Mouse (Mus musculus): ENCODE data around the gene Zfyve28.

The Zfyve28 gene

DNA sequence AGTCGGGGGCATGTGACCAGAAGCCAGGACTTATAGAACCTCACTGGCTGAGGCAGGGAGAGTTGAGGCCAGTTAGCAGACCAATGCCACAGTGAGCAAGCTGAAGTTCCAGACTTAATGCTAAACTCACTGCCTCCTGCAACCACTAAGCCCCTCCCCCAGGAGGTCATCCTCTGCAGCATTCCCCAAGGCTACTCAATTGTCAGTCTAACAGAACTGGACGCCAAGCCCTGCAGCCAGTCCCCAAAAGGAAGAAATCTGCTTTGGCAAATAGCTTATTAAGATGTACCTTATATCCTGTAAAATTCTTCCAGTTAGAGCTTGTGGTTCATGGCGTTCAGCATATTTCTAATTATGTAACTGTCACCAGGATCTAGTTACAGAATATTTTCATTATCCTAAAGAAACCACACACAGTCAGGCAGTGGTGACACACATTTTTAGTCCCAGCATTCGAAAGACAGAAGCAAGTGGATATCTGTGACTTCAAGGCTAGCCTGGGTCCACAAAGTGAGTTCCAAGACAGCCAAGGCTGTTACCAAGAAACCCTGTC lies 35.2 kb downstream of the Zfyve28 start:
- DNase-seq (ENCODE audit: low read depth in 1 of 2, low spot score in 2 of 2), result no peak

DNA sequence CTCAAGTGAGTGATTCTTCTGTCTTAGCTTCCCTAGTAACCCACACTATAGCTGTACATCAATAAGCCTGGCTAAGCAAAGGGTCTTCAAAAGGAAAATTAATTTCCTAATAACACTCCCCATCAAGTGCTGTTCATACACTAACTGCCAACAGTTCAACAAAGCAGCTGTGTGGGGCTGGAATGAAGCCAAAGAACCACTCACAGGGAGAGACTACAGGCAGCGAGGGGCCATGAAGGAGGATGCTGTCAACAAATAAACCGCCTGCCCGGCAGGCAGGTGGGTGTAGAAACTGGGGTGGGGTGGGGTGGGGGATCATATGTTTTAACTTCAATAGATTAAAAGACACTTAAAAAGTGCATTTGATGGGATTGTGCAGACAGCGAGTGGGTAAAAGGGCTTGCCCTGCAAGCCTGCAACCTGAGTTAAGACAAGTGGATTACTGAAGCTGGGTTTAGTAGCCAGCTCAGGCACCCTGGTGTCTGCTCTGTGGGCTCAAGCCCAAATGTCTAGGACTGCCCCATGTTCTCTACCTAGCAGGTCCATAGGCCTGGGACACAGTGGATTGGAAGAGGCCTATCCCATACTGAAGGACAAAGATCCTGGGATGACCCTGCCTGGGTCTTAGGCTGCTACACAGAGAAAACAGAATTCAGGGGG lies 35.8 kb downstream of the Zfyve28 start:
- no peak for DNase-seq (ENCODE audit: low read depth in 1 of 2, low spot score in 2 of 2)

DNA sequence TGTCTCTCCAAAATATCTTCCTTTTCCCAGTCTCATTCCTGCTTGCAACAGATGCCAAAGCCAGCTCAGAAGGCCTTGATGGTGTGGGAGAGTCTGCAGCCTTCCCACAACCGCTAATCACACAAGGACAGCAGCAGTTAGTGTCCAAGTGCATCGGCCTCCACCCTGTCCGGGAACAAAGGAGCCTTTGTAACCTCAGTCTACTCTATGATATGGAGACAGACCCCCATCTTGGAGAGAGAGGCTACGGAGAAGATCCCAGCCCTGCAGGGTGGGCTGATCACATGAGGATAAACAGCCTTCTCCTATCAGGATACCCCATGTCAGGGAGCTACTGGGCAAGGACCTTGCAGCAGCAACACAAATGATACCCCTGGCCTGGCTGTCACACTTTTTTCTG lies 36.5 kb downstream of the Zfyve28 start:
- DNase-seq (ENCODE audit: low read depth in 1 of 2, low spot score in 2 of 2), result no peak

DNA sequence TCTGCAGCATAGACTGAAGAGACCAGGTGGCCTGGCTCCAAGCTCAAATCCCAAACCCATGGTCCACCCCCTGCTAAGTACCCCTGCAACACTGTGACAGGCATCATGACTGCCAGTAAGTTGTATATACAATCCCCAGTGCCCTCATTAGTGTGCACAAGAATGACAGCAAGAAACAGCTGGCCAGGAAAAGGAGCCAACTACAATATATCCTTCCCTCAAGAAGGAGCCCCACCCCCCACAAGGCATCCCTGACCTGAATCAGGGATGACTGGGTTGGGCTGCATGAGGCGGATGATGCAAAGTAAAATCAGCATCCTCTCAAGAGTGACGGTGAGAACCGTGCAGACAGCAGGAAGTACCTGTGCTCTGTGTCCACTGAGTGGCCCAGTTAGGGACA lies 38.2 kb downstream of the Zfyve28 start:
- DNase-seq (ENCODE audit: low read depth in 1 of 2, low spot score in 2 of 2), result no peak

DNA sequence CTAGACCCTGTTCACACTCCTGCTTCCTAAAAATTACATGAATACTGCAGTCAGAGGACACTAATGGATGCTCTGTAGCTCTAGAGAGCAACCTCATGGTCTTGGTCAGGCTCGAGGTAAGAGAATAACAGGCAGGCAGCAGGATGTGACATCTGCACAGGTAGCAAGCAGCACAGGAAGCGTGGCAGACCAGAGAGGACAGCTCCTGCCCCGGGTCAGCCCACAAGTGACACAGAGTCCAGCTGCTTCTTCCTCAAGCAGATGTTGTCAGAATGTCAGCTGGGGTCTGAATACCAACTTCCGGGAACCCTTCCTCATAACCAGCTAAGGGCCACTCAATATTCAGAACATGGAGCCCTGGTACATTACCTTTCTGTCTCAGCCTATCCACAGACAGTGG lies 39.1 kb downstream of the Zfyve28 start:
- no peak for DNase-seq (ENCODE audit: low read depth in 1 of 2, low spot score in 2 of 2)

DNA sequence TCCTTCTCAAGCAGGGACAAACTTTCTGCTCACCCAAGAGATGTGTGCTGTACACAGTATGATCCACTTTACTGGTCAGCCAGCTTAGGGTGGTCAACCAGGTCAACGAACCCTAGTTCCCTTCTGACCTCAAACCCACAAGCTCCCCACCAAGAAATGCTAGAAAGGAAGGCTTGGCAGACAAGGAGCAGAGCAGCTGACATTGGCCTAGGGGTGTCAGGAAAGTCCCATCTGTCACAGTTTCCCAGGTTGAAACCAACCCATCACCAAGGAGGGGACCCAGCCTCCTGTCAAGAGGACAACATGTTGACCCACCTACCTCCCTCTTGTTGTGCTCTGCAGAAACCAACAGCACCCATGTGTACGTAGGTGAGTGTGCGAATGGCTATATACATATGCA lies 41.8 kb downstream of the Zfyve28 start:
- no peak for DNase-seq (ENCODE audit: low read depth in 1 of 2, low spot score in 2 of 2)

DNA sequence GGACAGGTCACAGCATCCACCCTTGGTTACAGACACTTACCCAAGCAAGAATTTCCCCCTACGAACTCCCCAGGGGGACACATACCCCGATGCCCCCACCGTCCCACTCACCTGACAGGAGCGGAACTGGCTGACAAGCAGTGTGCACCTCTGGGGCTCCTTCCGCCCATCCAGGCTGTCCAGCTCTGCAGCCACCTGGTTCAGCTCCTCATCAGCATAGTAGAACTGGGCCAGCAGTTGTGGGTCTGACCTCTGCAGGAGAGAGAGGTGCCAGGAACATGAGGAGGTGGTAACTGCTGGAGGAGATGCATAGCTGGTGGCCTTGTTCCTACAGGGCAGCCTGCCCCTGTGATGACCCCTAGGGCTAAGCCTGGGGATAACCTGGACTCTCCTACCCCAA lies 45.2 kb downstream of the Zfyve28 start:
- DNase-seq (ENCODE audit: low read depth in 1 of 2, low spot score in 2 of 2), result no peak

DNA sequence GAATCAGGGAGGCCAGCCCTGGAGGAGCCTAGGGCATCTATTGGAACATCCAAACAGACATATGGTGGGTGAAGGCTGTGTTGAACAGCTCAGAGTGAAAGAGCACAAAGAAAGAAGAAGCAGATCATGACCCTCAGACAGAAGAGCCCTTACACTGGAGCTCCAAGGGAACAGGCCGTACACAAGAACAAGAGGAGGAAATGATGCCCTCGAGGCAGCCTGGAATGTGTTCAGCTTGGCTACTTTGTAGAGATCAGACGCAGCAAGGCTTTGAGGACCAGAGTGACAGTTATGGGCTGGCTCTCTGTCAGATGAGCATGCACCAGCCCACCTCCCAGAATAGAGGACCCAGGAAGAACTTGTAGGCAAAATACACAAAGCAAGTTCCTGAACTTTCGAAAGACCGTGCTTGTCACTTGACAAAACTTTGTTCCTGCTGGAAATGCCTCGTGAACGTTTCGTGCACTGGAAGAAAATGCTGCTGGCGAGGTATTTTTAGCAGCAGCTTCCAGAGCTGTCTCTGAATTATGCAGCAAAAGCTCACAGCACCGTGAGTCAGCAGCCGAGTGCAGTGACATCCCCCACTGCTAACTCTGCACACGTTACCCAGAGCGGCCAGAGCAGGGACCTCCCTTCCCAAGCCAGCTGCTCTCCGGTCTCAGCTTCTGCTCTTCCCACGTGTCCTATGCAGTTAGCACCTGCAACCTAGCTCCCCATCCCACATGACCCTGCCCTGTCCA lies 45.9 kb downstream of the Zfyve28 start:
- no peak for DNase-seq (ENCODE audit: low read depth in 1 of 2, low spot score in 2 of 2)

DNA sequence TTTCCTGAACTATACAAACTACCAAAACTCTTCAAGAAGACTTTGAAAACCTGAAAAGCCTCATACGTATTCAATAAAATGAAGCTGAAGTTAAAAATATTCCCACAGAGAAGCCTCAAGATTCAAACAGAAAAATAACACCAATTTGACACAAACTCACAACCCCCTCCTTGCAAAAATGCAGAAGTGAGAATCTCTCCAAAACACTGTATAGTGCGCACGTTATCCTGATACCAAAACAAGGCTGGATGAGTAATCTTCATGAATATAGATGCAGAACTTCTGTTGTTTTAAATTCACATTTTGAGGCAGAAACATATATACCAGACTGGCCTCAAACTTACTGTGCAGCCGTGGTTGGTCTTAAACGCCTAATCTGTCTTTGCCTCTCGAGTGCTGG lies 49.8 kb downstream of the Zfyve28 start:
- no peak for DNase-seq (ENCODE audit: low read depth in 1 of 2, low spot score in 2 of 2)

DNA sequence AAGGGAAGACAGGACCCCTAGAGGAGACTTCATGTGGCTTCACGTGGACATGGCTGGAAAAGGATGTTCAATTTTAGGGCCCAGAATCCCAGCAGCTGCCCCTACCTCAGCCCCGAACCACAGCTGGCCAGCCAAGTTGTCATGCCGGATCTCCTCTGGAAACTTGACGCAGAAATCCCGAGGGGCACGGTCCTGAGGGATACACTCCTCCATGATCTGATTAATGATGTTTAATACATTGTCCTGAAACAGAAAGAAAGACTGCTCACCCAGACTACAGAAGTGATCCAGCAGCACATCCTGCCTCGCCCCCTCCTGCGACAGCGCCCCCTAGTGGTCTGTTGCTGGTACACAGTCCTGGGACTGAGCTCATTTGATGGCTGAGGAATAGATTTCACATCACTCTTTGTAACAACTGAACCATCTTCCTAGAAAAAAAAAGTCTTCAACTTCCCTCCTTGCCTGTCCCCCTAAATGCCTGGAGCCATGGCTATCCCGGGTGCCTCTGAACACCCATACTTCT lies 52.3 kb downstream of the Zfyve28 start:
- peak in 1 of 2 experiments; percentile 21 for DNase-seq (ENCODE audit: low read depth in 1 of 2, low spot score in 2 of 2)

DNA sequence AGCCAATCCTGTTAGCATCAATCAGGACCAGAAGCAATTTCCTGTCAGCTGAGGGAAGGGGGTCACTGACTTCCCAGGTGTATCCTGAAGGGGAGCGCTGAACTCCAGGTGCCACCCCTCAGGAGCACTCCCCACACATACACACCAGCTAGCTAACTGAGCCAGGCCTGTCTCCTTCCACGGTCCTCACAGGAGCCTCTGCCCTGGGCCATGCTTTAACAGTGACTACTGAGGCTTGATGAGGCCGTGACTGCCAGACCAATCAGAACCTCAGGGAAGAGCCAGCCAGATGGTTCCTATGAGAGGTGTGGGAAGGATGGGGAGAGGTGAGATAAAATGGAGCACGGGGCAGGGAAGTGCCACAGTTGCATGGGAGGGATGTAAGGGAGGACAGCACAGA lies 53.2 kb downstream of the Zfyve28 start:
- DNase-seq (ENCODE audit: low read depth in 1 of 2, low spot score in 2 of 2), result no peak

DNA sequence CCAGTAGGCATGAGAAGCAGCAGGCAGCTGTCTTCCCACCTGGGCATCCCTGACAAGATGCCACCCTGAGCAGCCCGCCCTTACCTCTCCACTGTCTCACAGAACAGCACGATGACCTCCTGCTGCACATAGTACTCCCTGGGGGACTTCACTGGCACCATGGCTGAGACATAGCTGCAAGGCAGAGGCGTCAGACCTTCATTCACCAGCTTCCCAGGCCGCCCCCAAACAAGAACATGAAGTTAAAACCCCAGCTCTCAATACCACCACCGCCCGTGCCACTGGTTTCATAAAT lies 55.1 kb downstream of the Zfyve28 start:
- DNase-seq (ENCODE audit: low read depth in 1 of 2, low spot score in 2 of 2), result no peak

DNA sequence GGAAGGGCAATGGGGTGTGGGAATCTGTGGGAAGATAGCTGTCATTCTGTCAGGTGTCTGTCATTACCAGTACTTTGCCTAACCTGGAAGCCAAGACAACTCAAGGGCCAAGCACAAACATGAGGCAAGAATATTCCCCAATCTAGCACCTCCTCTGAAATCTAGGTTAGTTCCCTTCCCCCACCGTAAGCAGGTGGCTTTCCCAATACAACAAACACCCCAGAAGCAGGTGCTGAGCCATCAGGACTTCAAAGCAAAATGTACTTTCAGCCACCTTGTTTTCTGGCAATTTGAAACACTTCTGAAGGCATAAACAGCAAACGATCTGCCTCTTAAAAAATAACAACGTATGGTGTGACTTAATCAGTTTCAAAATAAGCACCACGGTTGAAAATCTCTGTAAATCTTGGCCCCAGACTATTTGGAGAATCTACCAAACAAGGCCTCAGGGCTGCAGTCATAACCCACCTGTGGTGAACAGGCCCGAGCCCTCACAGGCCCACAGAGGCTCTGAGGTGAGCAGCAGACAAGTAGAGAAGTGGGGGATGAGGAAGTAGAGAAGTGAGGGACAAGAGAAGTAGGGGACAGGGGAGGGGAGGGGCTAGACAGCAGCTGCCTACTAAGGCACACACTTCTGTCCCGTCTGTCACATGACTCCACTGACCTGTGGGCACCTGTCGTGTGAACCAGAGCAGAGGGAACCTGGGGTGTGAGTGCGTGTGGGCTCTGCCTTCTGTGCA lies 55.6 kb downstream of the Zfyve28 start:
- DNase-seq (ENCODE audit: low read depth in 1 of 2, low spot score in 2 of 2), result no peak

DNA sequence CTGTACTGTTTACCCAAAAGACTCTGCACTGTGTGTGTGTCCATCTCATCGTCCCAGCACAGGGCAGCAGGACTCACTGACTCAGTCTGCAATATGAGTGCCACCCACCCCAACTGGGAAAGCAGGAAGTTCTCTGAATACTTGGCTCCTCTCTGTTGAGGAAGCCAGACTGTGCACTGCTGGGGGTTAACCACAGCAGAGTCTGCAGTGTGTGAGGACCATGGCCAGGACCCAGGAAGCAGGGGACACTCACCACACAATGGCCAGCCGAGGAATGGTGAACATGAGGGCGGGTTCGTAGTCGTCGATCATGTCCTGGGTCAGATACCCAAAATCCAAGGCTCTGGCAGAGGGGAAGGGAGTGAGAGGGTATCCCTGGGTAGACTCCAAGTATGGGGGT lies 56.3 kb downstream of the Zfyve28 start:
- DNase-seq (ENCODE audit: low read depth in 1 of 2, low spot score in 2 of 2), result no peak

DNA sequence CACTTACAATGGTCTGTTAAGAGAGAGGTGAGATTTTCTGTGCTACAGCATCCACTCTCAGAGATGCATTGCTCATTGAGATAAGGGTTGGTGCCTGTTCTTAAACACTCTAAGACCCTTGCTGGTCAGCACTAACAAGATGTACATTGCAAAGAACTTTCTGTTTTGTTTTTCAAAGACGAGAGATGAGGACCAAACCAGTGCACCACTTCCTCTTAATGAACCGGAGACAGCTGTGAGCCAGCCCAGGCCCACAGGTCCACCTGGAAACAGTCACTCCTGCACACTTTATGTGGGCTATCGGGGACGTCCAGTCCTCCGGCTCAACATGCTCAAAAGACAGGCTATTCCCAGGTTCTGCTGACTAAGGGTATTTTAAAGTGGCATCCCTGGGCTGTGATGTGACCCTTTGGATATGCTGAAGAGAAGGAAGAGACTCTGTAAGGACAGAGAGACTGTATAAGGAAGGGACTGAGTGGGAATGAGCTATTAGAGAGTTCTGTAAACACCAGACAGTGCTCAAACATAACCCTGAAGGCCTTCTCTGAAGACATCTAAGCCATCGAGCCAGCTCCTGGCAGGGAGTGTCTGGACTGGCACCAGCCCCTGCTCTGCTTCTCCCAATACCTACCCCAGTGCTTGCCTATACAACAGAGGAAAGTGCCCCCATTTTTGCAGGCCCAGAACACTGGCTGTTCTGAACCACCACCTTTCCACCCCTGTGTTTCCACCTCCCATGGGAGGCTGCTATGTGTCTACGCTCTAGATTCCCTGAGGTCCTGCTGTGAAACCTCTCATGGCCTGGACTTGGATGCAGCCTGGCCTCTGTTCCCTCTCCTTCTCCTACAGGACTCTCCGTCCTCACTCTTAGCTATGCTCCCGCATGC lies 57.4 kb downstream of the Zfyve28 start:
- no peak for DNase-seq (ENCODE audit: low read depth in 1 of 2, low spot score in 2 of 2)

DNA sequence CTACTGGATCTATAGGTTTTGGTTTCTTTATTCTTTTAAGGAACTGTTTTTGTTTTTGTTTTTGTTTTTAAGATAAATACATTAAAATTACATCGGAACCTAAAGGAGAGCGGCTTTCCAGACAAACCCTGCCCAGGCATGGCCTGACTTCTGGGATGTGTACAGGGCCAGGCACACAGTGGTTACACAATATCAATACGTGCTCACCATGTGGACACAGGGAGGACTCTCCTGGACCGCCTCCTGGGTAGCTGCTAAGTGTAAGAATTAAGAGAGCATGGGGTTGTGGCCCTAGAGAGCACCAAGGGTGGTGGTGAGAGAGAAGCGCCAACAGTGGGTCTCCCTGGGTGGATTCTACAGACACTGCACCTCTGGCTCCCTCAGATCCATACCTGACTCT lies 58.7 kb downstream of the Zfyve28 start:
- DNase-seq (ENCODE audit: low read depth in 1 of 2, low spot score in 2 of 2), result no peak

DNA sequence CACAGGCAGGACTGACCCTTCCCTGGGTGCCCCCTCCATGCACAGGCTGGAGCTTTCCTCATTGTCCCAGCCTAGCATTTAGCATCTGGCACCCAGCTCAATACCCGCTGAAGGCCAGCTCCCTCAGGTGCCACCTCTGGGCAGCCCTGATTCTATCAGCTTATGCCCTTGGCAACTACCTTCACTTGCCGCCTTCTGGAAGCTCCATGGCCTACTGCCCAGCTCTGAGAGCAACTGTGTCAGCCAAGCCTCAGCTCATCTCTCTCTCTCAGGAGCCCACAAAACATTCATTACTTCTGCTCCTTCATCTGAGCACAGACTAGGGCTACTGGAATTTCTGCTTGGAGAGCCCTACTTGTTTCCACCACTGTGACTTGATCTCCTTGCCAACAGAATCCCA lies 62.7 kb downstream of the Zfyve28 start:
- no peak for DNase-seq (ENCODE audit: low read depth in 1 of 2, low spot score in 2 of 2)

DNA sequence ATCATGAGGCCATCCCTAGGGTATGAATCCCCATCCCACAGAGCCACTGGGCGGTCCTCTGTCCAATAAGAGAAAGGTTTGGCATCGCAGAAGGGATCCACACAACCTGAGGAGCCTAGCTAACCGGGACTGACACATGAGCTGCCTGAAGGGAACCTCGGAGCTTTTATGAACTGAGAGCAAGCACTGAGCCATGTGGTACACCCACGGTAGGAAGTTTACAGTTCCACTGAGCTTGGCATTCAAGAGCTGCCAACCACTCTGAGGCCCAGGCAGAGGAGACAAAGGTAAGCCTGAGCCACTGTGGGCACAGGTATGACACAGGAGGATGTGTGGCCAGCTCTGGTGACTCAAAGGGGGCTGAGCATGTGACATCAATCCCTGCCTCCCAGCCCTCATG lies 63.7 kb downstream of the Zfyve28 start:
- no peak for DNase-seq (ENCODE audit: low read depth in 1 of 2, low spot score in 2 of 2)

DNA sequence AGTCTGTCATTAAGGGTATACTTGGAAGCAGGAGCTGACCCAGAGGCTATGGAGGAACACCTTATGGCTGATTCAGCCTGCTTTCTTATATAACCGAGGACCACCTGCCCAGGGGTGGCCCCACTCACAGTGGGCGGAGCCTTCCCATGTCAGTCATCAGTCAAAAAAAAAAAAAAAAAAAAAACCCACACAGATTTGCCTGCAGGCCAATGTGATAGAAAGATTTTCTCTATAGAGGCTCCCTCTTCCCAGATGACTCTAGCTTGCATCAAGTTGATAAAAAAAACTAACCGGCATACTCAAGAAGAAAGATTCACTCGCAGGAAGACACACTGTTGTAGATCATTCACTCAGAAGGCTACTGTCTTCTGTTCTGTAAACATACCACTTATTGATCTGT lies 68.2 kb downstream of the Zfyve28 start:
- DNase-seq (ENCODE audit: low read depth in 1 of 2, low spot score in 2 of 2), result no peak

DNA sequence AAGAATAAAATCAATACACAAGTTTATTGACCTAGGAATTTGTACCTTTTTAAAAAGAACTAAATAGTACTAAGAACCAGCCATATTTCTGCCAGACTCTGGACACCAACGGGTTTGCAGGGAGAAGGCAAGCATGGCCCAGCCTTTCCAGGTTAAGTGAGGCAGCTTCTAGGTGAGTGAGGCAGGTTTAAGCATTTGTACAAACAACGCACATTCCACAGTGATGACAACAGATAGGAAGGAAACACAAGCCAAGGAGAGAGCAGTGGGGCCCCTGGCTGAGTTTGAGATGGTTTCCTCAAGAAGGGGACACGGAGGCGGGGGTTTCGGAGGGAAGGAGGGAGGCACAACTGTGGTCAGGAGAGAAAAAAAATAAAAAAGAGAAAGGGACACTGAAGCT lies 69.6 kb downstream of the Zfyve28 start:
- no peak for DNase-seq (ENCODE audit: low read depth in 1 of 2, low spot score in 2 of 2)

DNA sequence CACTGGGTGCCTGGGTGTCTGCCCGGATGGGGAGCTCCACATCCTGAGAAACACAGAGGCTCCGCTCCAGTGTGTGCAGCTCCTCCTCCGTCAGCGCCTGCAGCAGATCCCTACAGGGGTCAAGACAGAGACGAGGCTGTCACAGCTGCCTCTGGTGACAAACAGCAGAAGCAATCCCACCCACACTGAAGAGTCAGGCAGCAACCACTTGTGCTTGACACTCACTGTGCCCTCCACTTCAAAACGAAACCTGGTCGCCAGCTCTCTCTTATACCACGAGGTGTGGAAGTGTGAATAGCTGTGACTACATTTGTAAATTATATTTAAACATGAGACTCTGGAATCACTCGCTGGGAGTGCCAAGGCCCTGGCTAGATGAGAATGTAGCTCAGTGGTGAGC lies 70.5 kb downstream of the Zfyve28 start:
- DNase-seq (ENCODE audit: low read depth in 1 of 2, low spot score in 2 of 2), result no peak
